Mouse (Mus musculus) bone marrow macrophage, adult 2 months (primary cell): ENCODE data around the gene Flcn. TPM values are rescaled to one million over a fixed set of nuclear protein-coding genes. Genes with fewer than 3 reads are reported as not detected.
A peak's percentile ranks its signal among the peaks of the same experiment; 100 is the strongest.

Experiments
- H3K27ac ChIP-seq: 2 replicates; pipeline ENCODE4 v1.5.1; 2012; ENCODE audit warnings: low read depth, low read length; ENCODE audit not compliant: insufficient read depth
- H3K4me1 ChIP-seq: 2 replicates; pipeline ENCODE4 v1.6.1; 2012; ENCODE audit warnings: low read length; ENCODE audit not compliant: control insufficient read depth, insufficient read depth
- H3K4me3 ChIP-seq: 2 replicates; pipeline ENCODE4 v1.5.1; 2012; ENCODE audit warnings: mild to moderate bottlenecking, low read length, moderate library complexity; ENCODE audit not compliant: insufficient read depth
- CTCF ChIP-seq: IDR thresholded peaks from 2 replicates; pipeline ENCODE4 v1.5.1; 2012; ENCODE audit warnings: low read depth, mild to moderate bottlenecking, low read length, moderate library complexity
- POLR2A ChIP-seq: IDR thresholded peaks from 2 replicates; pipeline ENCODE4 v1.6.1; 2012; ENCODE audit warnings: mild to moderate bottlenecking, low read depth, low read length, borderline replicate concordance
- polyA plus RNA-seq: library from polyadenylated mRNA; stranded (reverse); fragments of >200 nt; gene quantifications from 2 replicates; pipeline ENCODE4 v1.2.4, GENCODE M21; 2012; ENCODE audit not compliant: missing spikeins, insufficient read depth, insufficient read length

The Flcn gene
- polyA plus RNA-seq, 1 experiment: 71.7 TPM

DNA sequence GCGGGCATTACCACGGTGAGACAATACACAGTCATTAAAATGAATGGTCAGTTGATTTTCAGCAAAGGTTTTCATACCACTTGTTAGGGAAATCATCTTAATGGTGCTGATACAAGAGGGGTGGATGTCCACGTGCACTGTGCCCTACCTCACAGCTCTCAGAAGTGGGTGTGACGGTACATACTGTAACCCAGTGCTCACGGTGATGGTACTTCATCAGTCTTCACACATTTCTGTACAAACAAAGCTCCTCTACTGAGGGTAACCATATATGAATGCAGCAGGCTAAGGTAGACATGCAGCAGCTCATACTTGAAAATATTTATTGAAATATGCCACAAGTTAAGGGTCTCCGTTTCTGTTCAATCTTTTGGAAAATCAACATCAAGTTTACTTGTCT is 26.2 kb downstream of the Flcn start:
- H3K27ac ChIP-seq: no peak overlapping the region
- no peaks in the 10 kb centered on the region for H3K4me1 ChIP-seq
- TF ChIP-seq CTCF: no peak
- no peak overlapping the region for H3K4me3 ChIP-seq

DNA sequence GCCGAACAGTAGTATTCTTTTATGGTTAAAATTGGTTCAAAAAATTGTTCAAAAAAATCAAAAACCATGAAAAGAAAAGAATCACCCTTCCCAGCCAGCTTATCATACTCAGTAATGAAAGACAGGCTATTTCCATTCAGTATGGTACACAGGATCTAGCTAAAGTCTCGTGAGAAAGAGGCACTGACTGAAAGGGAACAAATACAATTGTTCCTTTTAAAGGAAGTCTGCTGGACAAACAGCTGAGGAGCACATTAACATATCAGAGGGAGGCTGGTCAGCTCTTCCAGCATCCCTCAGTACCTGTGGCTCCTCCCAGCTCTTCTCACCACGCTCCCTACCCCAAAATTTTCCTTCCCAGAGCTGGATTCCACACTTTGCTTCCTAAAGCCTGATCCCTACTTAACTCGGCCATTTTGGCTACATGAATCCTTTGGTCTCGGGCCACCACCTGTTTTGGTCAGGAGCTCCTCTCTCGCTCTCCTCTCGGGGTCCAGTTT is 27.7 kb downstream of the Flcn start:
- TF ChIP-seq POLR2A: no peak
- TF ChIP-seq CTCF: no peak
- Histone ChIP-seq H3K27ac (no peak overlapping the region), H3K4me3 (no peak overlapping the region), H3K4me1 (no peaks in the 10 kb centered on the region)

DNA sequence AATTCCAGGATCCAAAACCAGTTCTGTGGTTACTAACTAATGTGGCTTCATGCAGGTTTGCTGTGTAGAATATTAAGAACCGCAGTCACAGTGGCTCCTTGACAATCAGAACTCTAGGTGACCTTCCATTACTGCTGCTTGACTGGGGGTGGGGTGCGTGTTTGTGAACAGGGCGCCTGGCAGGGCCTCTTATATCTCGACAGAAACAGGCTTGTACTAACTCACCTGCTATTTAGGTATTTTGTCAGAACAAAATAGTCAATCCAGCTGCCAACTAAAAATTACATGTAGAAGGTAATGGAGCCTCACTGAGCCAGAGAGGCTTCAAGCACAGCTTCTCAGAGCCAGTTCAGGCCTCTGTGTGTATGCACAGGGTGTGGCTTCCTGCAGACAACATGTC is 29.6 kb downstream of the Flcn start:
- Histone ChIP-seq H3K27ac (no peak overlapping the region), H3K4me1 (no peaks in the 10 kb centered on the region), H3K4me3 (no peak overlapping the region)
- TF ChIP-seq POLR2A (no peak), CTCF (no peak)

DNA sequence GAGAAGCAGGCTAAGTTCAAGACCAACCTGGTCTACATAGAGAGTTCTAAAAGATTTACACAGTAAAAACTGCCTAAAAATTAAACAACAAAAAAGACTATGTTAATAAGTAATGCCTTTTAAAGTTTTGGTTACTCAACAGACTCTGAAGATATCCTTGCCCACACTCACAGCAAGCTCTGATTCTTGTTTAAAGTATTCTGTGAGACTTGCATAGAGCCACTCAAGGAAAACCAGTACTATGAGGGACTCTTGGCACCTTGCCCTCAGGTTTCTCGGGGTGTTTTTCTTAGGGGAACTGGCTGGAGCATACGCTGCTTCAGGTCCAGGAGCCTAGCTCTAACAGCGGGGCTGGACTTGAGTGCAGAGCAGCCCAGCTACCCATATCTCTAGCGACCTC is 30.4 kb downstream of the Flcn start:
- Histone ChIP-seq H3K4me3 (no peak overlapping the region), H3K4me1 (peaks cover 3% of the 10 kb centered on the region), H3K27ac (no peak overlapping the region)
- no peak for TF ChIP-seq CTCF
- no peak for TF ChIP-seq POLR2A

DNA sequence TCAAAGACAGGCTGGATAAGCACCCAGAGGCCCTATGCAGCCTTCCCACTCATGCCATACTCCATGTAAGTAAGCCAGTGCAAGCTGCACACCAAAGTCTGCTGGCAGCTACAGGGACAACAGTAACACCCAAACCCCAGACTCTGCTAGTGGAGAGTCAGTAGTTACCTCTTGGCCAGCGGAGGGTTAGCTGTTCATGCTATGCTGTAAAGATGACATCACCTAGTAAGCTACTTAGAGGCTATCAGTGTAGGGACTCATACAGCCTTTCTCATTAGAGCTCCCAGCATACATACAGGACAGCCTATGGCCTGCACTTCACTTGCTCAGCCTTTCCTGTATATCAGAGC is 31.0 kb downstream of the Flcn start:
- Histone ChIP-seq H3K4me3 (no peak overlapping the region), H3K27ac (no peak overlapping the region), H3K4me1 (peaks cover 6% of the 10 kb centered on the region)
- TF ChIP-seq CTCF (no peak), POLR2A (no peak)

DNA sequence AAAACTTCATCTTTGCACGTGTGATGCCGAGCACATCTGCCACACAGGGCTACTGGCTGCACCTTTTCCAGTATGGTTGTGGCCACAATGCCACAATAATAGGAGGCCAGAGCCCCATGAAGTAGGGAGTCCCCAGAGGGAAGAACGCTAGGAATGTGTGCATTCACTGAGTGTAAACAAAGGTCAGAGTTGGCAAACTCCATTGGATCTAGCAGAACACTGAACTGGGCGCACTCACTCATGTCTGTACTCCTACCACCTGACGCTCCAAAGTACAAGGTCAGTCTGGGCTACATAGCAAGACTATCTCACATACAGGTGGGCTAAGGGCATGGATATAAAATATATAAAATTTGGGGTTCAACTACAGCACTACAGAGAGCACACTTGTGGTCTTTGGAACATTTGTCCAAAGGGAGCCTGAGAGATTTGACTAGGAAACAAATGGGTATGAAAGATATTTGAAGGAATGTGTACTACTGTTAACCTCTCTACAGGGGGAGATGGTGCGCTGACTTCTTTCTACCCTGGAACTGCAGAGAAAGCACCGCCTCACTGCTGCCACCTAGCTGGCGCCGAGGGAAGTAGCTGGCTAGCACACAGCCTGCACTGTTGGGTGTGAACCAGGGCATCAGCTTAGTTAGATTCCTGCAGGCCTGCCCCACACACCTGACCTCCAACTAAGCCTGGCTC is 31.5 kb downstream of the Flcn start:
- peaks cover 6% of the 10 kb centered on the region for H3K4me1 ChIP-seq

DNA sequence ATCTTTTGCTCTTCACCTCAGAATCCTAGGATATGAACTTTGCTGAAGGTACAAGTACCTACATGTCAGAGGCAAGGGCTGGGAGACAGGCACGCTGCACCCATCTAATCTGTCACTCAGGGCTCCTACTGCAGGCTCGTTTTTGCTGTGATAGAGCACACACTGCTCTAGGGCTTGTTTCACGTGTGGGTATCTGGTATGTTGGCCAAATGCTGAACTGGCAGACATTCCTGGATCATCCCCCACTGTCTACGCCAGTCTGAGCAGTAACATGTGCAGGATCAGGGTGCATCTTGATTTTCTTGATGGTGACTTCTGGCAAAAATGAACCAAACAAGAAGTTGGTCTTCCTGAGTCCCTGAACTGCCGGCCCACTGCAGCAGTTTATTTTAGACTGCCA is 32.6 kb downstream of the Flcn start:
- TF ChIP-seq POLR2A (no peak), CTCF (no peak)
- Histone ChIP-seq H3K27ac (no peak overlapping the region), H3K4me1 (peaks cover 6% of the 10 kb centered on the region), H3K4me3 (no peak overlapping the region)

More for the DNA sequence above, 31.5 kb downstream of the Flcn start:
- TF ChIP-seq CTCF (peak; percentile 68), POLR2A (no peak)
- H3K27ac ChIP-seq: no peak overlapping the region
- H3K4me3 ChIP-seq: no peak overlapping the region

DNA sequence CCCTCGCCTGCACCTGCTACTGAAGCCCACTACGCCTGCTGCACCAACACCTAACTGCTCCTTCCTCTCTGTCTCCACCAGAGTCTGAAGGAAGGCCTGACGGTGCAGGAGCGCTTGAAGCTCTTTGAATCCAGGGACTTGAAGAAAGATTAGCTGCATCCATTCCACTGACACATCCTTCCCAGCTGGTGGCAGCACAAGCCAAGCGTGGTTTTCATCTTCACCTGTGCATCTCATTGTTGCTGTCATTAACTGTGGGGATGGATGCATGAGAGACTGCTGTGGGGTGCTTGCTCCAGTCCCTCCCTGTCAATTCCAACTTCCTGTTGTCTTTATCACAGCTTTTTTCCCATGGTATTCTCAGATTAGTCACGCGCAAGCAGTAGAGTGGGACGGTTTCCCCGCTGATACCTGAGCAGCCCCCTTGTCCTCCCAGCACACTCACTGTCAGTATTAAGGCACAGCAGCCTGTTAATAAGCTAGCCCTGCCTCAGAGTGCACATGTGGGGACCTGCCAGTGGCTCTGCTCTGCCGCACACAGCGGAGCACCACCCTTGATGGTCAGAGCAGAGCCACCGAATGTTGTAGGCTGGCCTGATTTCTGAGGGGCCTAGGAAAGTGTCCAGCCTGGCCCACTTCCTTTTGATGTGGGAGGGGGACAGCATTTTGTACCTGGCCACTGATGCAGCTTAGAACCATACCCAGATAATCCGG is 34.2 kb downstream of the Flcn start:
- H3K4me3 ChIP-seq: no peak overlapping the region
- TF ChIP-seq POLR2A: no peak
- TF ChIP-seq CTCF: no peak

DNA sequence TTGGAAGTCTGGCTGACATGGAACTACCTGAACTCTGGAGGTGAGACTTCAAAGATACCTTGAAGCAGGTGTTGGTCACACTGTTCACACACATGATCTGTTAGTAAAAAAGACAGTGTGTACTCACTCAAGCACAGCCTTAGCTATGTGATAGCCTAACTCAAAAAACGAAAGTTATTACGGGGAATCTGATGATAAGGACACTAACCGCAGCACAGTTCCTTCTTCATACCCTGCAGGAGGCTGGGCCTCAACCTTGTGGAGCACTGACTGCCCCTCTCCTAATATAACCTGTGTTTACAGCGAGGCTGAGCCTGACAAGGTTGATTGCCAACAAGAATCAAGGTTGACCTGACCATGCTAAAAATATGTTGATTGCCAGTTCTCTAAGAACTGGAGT is 35.3 kb downstream of the Flcn start:
- Histone ChIP-seq H3K4me3 (no peak overlapping the region), H3K27ac (no peak overlapping the region), H3K4me1 (peaks cover 6% of the 10 kb centered on the region)
- TF ChIP-seq POLR2A: no peak
- TF ChIP-seq CTCF: no peak

More for the DNA sequence above, 34.2 kb downstream of the Flcn start:
- Histone ChIP-seq H3K4me1 (peaks cover 6% of the 10 kb centered on the region), H3K27ac (no peak overlapping the region)

DNA sequence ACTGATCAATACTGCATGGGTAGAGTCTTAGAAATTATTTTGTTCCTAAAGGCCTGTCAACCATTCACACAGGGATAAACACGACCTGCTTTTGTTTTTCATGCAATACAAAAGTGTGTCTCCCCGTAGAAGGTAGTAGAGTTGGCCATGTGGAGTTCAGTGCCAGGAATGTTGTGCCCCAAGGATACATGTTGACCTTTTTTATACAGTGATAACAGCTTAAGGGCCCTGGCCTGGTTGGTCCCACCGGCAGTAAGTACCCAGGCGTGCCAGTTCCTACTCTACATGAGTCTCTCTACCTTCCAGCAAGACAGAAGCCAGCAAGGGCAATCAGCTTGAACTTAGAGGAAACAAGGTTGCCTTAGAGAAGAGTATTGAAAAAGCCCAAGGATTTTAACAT is 36.9 kb downstream of the Flcn start:
- Histone ChIP-seq H3K27ac (no peak overlapping the region), H3K4me3 (no peak overlapping the region), H3K4me1 (peaks cover 6% of the 10 kb centered on the region)
- TF ChIP-seq CTCF: no peak
- no peak for TF ChIP-seq POLR2A
